Mouse (Mus musculus) left cerebral cortex, postnatal 25 days (tissue): ENCODE data around the gene Trmt1. TPM values are rescaled to one million over a fixed set of nuclear protein-coding genes. Genes with fewer than 3 reads are reported as not detected.
"Not testable (repeated sequence)": the region's sequence is repeated elsewhere in the genome, so short reads cannot be mapped to it uniquely, and the experiment has no call there.

Experiments used
- DNase-seq, 2 experiments: peaks; one replicate each; pipeline ENCODE4 v3.0.0; 2022; ENCODE audit warnings: low spot score in 2 of 2, mixed read lengths in 1 of 2
- intact Hi-C: fragments of 180-260 bp; cut with DNase I; formaldehyde crosslinking; loops from one replicate; pipeline ENCODE4 v1.15.1; 2025
- total RNA-seq, 2 experiments: library from RNA; stranded (reverse); gene quantifications; 2 replicates each; pipeline ENCODE4 v1.2.3; 2021

The Trmt1 gene
- total RNA-seq, 2 experiments from 2014 or later, result 85.2 to 90.1 TPM

DNA sequence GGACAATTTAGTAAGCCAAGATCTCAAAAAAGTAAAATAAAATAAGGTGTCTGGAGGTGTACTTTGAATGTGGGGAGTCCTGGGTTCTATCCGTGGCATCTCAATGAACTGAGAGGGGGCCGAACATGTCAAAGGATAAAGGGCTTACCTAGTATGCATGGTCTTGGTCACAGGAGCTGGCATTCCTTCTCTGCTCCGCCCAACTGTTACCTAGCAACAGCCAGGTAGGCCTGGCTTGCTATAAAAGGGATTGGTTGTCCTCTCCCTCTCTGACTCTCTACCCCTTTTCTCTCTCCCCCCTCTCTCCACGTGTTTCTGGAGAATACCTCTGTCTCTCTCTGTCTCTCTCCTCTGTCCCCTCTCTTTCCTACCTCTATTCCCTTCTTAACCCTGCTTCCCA lies 28.4 kb upstream of the Trmt1 start:
- no peak for DNase-seq
- intact Hi-C loops, result no loop called here

DNA sequence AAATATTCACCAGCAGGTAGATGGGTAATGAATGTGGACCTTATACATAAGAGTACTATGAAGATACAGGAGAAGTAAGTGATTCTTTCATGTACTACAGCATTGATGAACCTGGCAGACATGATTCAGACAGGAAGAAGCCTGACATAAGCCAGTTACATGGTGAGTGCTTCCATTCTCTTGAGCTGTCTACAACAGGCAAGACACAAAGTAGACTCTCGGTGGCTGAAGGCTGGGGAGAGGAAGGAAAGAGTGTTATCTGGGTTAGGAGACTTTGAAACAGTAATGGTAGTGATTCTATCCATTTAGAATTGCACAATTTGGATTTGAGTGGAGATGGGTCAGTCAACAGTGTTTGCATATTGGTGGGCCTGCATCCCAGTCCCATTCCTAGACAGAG lies 27.2 kb upstream of the Trmt1 start:
- intact Hi-C loops, result no loop called here

DNA sequence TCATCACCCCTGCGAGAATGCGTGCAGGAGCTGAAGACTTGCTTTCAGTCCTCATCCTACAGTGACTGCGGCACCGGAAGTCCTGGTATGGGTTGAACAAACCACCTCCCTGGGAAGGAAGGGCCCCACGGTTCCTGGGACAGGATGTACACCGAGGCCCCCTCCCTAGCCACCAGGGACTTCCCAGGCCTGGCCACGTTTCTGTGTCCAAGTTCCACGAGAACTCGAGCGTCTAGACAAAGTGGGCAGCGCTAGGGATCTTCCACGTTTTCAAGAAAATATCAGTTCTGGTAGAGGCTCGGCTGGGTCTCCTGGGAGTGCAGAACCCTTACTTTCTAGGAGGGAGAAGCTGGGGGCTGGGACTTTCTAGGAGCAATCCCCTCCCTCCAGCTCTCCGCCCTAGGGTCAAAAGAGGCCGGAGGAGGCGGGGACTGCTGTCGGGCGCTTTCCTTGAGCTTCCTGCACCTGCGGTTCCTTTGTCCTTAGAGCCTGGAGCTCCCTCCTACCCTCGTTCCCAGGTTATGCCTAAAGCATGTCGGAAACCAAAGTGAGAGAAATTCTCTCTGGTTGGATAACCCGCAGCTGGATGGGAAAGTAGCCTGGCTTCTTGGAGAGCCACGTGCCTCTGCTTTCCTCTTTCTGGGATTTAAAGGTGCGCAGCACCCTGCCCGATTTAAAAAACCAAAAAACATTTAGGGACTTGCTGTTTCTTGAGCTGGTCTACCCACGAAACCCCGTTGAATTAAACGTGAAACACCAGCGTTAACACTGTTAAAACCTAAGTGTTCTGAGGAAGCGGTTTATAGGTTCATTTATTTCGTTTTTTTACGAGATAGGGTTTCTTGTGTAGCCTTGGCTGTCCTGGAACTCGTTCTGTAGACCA lies 25.9 kb upstream of the Trmt1 start:
- intact Hi-C loops, result no loop called here
- DNase-seq, result no peak

More for the DNA sequence above, 27.2 kb upstream of the Trmt1 start:
- no peak for DNase-seq

DNA sequence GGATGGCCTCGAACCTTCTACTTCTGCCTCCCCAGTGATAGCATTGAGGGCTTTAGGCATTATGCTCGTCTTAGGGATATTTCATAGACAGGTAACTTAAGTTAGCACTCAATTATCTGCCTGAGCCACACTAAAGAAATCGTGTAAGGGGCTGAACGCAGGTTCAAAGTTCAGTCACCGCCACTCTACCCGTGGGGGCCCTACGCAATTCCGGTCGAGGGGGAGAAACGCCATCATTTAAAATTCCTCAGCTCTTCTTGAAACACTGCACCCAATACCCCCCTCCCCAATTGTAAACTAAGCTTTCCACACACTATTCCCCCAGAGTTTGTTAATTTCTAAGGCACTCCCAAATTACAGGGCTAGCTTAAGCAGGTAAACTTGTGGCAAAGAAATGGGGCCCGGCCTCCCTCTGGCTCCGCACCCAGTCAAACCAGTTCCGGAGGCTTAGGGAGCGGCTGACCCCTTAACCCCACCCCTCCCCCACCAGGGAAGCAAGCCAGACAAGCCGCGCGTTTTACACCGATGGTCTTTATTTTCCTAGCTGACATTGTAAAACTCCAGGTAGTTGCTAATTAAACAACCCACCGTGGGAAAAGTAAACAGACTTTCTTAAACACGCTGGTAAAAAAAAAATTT lies 25.2 kb upstream of the Trmt1 start:
- intact Hi-C loops, result no loop called here

DNA sequence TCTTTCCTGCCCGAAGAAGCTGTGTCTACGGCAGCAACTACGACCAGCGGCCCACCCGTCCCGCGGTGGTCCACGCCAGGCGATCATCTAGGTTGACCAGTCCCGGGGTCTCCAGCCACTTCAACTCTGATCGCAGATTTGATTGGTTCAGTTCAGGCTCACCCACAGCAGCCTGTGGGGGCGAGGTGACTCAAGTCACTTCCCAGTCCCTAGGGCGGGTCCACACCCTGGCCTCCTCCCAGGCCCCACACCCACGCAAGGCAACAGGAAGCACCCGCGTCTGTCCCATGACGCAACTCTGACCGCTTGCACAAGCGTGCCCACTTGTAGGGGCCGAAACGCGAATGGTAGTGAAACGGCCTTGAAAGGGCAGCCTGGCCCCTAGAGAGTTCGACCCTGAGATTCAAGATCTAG lies 24.6 kb upstream of the Trmt1 start:
- peak in 1 of 2 experiments; percentile 60 for DNase-seq
- intact Hi-C loops, result no loop called here

More for the DNA sequence above, 25.2 kb upstream of the Trmt1 start:
- no peak for DNase-seq

DNA sequence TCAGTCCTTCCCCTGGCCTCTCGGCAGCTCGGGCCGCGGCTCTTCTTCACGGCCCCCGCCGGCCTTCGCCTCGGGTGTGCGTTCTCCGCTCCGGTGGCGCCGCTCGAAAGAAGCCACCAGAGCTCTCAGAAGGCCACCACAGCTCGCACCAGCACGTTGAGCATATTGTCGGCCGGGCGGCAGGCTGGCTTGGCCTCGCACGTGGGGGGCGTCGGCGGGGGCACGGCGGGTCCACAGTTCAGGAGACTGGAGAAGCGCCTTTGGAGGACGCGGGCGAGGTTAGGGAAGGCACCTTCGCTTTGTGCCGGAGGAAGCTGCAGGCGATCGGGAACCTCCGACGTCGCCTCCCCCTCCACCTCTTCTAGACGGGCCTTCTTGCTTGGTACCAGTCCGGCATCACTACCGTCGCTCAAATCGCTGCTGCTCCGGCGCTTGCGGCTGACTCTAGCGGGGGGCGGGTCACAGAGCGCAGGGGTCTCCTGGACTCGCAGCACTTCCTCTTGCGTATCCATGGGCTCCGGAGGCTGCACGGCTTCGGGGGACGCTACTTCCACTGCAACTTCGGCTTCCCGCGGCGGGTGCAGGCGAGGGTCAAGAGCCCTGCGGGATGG lies 24.0 kb upstream of the Trmt1 start:
- no peak for DNase-seq
- intact Hi-C loops, result loop anchor here (2.0 kb wide), 1 partner anchor 23 kb away; no protein-coding TSS in a partner anchor

DNA sequence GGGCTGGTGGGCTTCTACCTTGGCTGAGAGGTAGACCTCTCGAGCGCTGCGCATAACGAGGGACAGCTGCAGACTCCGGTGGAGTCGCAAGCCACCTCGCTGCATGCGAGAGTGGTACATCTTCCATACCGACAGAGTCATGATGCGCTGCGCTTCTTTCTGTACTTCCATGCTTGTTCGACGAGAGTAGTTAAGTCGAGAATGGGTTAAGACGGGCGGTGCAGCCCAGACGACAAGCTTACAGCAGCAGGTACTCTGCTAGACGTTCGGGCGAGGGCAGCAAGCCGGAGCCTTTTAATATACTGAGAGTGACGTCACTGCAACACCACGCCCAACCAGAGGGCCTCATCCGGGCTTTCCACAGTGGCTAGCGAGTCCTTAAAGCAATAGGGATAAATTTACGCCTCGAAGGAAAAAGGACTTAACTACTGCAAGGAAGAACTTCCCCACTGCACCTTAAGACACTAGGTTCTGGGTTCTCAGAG lies 23.5 kb upstream of the Trmt1 start, which contains the start of gene Ier2:
Ier2 (minus strand) TSS at position 272 of the 485 bp plus-strand sequence.
- intact Hi-C loops, result loop anchor here (2.0 kb wide), 1 partner anchor 24 kb away; no protein-coding TSS in a partner anchor
- DNase-seq, result peak; percentile 93 to 98

DNA sequence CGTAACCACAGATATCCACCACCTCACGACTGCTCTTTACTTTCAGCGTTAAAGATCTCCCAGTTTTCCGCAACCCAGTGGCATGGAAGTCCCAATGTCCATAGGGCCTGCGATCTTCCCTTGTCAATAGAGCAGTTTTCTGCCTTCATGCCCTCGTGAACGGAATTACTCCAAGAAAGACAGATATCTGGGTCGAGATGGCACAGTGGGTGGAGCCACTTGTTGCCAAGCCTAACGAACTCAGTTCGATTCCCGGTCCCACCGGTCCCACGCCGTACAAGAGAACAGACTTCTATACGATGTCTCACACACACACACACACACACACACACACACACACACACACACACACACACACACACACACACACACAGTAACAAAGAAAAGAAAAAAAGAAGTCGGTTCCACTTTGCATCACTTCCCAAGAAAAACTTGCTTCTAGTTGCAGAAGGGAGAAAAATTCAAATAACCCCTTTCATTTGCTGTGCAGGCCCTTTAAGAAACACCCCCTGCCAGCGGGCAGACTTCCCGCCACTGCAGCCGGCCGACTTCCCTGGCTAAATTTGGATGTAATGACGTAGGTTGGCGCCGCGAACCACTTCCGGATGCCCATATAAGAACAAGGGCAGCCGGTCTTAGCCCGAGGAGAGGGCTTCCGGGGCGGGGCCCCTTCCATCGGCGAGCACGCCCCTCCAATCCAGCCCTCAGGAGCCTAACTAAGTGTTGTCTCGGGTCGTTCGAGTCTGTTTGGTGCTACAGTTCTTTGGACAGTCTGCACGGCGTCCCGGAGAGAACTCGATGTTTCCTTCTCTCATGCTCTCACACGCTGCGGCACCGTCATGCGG lies 22.4 kb upstream of the Trmt1 start:
- intact Hi-C loops, result loop anchor here (2.0 kb wide), 2 partner anchors 23 to 25 kb away; partner anchors contain the start of genes Nacc1 and Trmt1
- DNase-seq, result peak; percentile 97 to 99

DNA sequence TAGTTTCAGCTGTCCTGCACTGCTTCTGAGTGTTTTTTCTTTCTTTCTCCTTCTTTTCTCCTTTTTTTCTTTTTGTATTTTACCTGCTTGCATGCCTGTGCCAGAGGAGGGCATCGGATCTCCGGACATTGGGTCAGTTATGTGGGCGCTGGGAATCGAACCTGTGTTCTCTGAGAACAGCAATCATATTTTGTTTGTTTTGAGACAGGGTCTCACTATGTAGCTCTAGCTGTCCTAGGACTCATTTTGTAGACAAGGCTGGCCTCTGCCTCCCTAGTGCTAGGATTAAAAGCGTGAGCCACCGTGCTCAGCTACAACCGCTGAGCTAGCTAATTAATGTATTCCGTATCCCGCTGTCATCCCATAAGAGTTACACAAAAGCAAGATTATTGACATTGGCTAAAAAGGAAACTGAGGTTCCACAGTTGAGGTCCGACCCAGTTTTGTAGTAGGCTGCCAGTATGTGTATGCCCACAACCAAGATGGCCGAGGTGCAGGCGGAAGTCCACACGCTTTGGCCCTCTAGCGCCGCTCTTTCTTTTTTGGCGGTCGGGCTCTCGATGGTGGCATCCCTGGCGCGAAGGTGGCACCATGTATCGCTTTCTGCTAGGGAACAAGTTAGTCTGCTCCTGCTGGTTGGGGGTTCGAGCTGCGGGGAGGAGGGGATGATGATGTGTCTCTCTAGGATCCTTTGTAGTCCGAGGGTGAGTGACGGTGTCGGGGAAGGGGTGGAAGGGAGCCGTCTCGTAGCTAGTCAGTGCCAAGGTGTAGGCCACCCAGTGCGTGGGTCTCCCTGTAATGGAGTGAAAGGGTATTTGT lies 21.3 kb upstream of the Trmt1 start:
- intact Hi-C loops, result loop anchor here (2.0 kb wide), 1 partner anchor 22 kb away; the partner anchor contains the start of genes Nacc1 and Trmt1
- DNase-seq, result peak; percentile 87 to 92

DNA sequence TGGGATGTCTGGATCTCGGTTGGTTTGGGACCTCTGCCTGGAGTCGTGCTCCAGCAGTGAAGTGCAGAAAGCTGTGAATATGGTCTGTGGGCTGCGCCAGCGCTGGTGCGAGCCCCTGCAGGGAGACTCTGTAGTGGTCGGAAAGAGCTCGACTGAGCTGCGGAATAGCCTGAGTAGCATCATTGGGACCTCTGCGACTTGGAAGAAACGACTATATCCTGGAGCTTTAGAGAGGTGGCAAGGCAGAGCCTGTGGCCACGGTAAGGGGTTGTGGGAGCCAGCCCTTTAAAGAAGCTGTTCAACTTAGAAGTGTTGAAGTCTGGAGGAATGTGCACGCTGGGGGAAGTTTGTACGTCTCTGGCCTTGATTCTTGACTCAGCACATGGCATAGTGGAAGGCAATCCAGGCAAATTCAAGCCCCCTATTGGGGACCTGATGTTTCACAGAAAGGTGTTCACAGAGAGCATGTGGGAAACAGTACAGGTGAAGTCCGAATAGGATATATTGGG lies 20.7 kb upstream of the Trmt1 start:
- intact Hi-C loops, result loop anchor here (2.0 kb wide), 1 partner anchor 21 kb away; the partner anchor contains the start of genes Nacc1 and Trmt1

DNA sequence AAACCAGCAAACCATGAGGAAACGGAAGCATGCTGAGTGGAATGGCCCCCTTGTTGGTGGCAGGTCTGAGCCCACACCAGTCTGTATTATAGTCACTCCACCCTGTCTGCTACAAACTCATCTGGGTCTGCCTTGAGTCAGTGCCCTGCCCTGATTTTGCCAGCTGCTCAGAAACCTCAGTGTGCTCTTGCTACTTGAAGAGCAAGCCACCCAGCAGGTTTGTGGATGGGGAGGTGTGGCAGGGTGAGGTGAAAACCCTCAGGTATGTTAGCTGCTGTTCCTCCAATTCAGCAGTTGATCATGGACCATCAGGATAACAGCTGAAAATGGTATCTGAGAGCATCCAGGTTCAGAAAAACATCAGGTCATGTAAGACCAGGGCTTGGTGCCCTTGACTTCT lies 18.0 kb upstream of the Trmt1 start:
- DNase-seq, result no peak
- intact Hi-C loops, result no loop called here

More for the DNA sequence above, 20.7 kb upstream of the Trmt1 start:
- DNase-seq, result no peak

DNA sequence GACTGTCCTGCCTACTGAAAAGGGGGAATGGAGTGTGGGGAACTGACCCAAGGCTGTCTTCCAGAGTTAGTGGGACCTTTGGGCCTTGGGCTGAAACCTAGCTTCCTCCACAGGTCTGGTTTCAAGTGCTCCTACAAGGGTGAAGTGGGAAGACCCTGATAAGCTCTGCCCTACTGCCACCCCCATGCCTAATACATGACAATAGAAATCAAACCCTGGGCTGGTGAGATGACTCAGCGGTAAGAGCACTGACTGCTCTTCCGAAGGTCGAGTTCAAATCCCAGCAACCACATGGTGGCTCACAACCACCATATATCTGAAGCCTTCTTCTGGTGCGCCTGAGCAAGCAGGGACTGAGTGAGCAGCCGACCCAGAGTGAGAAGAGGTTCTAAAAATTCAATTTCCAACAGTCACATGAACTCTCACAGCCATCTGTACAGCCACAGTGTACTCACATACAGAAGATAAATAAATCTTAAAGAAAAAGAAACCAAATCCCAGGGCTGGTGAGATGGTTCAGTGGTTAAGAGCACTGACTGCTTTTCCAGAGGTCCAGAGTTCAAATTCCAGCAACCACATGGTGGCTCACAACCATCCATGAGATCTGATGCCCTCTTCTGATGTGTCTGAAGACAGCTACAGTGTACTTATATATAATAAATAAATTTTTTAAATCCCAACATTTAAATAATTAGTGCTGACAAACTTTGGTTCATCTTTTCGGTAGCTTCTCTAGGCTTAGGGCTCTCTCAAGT lies 17.2 kb upstream of the Trmt1 start:
- no peak for DNase-seq
- intact Hi-C loops, result no loop called here

DNA sequence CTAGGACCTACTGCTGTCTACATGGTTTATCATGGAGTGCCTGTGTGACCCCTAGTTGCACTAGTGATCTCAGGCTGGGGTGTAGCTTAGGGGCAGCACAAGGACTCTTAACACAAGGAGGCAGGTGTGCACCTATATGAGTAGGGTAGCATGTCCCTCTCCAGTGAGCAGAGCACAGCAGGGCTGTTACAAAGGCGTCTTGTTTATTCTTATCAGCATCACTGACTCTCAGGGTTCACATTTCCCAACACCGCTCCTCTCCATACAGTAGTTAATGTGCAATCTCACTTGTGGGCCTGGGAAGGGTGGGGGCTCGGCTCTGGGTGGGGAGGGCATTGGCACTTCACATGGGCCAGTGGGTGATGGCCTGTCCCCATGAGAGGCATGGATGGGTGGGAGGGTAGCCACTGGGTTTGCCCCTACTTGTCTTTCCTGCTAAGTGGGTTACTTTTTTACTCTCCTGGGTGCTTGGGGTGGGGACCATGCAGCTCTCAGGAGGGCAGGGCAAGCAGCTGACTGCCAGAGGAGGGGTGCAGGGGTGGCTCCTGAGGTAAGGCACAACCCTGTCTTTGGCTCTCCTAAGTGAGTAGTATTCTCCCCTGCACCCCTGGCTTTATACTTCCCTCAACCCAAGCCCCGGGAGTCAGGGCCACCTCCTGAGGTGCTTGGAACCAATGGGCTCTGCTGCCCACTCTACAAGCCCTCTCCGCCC lies 15.7 kb upstream of the Trmt1 start:
- intact Hi-C loops, DNase-seq: not testable (repeated sequence)

DNA sequence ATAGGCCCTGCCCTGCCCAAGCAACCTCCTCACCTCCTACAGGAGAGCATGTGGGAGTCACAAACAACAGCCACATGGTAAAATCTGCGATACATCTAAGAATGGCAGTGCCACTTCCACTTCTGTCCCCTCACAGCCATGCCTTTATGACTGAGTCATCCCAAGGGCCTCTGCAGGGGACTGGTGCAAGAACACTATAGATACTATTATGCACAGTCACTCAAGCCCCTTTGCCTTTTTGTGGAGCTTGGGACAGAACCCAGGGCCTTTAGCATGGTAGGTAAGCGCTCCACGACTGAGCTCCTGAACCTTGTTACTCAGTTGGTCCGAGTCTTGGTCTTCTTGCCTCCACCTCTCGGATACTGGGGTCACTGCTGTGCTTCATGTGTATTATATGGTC lies 8.8 kb upstream of the Trmt1 start:
- no peak for DNase-seq
- intact Hi-C loops, result no loop called here

DNA sequence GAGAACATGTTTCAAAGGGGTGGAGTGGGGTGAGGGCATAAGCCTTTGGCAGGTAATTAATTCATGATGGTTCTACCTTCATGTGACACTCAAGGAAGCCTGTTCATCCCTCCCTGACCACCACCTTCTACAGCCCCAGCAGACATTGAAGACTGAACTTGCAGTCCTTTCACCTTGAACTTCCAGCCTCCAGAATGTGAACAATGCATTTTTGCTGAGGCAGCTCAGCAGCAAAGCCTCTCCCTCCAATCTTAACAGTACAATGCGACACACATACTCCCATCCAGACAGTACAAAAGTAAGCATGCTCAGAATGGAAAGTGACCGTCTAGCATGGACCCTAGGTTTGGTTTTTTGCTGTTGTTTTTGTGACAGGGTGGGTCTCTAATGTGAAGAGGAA lies 4.6 kb upstream of the Trmt1 start:
- DNase-seq, result no peak
- intact Hi-C loops, result no loop called here

DNA sequence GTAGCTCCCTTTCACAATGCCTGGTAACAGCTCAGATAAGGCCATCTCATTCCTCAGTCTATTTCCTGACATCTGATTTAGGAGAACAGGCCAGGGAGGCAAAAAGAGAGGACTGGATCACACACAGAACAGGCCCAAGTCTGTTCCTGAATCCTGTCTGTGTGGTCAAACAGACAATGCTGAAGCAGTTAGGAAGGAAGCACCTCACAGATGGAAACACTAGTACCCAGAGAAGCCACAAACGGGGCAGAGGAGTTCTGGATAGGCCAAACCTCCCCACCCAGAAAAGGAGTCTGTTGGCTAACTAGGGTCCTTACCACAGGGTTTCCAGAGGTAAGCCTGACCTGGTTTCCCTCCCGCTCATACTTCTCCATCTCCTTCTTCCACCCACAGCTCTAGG lies 3.9 kb upstream of the Trmt1 start:
- intact Hi-C loops, result no loop called here
- DNase-seq, result no peak

DNA sequence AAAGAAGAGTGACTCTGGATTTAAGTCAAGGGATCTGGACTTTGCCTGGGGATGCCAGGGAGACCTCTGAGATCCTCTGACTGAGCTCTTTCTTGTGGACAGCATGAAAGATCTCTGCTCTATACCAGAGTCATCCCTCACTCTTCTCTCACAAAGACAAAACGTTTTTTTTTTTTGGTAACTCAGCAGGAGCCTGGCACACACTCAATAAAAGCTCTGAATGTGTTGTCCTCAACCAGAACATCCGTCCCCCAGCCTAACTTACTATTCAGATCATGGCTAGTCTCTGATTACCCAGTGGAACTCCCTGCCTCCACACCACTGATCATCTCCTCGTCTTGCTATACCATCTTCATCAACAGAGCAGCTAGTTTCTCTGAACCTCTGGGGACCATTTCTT lies 1.6 kb upstream of the Trmt1 start:
- no peak for DNase-seq
- intact Hi-C loops, result no loop called here
